Comparison of ENCODE assay signal across 7 mouse cellular contexts in genomic region chr1:127773198-127773802, GRCm38 (mm10). TPM values are rescaled to one million over a fixed set of nuclear protein-coding genes. Genes with fewer than 3 reads are reported as not detected.
DNase-seq lines count a peak whose midpoint lies in the region; ATAC-seq and TF ChIP-seq lines count a peak whose summit lies in the region.

No protein-coding gene starts in this region.

- H3K9me3 ChIP-seq in lung, postnatal 0 days (ENCODE audit: low read length): no peaks in the 10 kb centered on the region
- H3K9me3 ChIP-seq in embryonic facial prominence, embryonic 15.5 days (replicated peaks): no peaks in the 10 kb centered on the region
- H3K9me3 ChIP-seq in hindbrain, postnatal 0 days (ENCODE audit: low read length): no peaks in the 10 kb centered on the region
- H3K9me3 ChIP-seq in midbrain, embryonic 13.5 days: no peaks in the 10 kb centered on the region

- DNase-seq in lung, postnatal 0 days (ENCODE audit: low spot score): no peak
- DNase-seq in lung, postnatal 4 days: no peak
- DNase-seq in hindbrain, postnatal 0 days (ENCODE audit: low spot score): no peak
- no peak for DNase-seq in left cerebral cortex, postnatal 25 days (ENCODE audit: low spot score in 2 of 2)
- DNase-seq in layer of hippocampus, postnatal 10 days (ENCODE audit: low spot score in 2 of 2): no peak

- no peaks in the 10 kb centered on the region for H3K36me3 ChIP-seq in lung, postnatal 0 days (ENCODE audit: insufficient read depth, low read length)
- H3K36me3 ChIP-seq in embryonic facial prominence, embryonic 15.5 days: no peaks in the 10 kb centered on the region
- no peaks in the 10 kb centered on the region for H3K36me3 ChIP-seq in hindbrain, postnatal 0 days (ENCODE audit: insufficient read depth, low read length)
- 0 out of 2 replicates have a peak, but pooled peaks cover 3% of the 10 kb centered on the region for H3K36me3 ChIP-seq in midbrain, embryonic 13.5 days

- no peaks in the 10 kb centered on the region for H3K27me3 ChIP-seq in lung, postnatal 0 days (replicated peaks; ENCODE audit: insufficient read depth, low read length)
- H3K27me3 ChIP-seq in embryonic facial prominence, embryonic 15.5 days: no peaks in the 10 kb centered on the region
- no peaks in the 10 kb centered on the region for H3K27me3 ChIP-seq in hindbrain, postnatal 0 days (ENCODE audit: insufficient read depth, low read length)
- no peaks in the 10 kb centered on the region for H3K27me3 ChIP-seq in midbrain, embryonic 13.5 days

- no peak; the same call in 1 of the 2 replicates for TF ChIP-seq EP300 in lung, postnatal 0 days (IDR thresholded peaks at IDR 0.05)

- intact Hi-C loops in left cerebral cortex, postnatal 25 days (cut with DNase I): no loop called here

- ATAC-seq in lung, postnatal 0 days: peak; percentile 5
- no peak for ATAC-seq in embryonic facial prominence, embryonic 15.5 days (ENCODE audit: insufficient number of reproducible peaks, low FRiP score, low TSS enrichment, low read depth)
- peak; percentile 36 for ATAC-seq in hindbrain, postnatal 0 days
- peak; percentile 5 for ATAC-seq in midbrain, embryonic 13.5 days

- peak overlapping the region; percentile 52 for H3K4me2 ChIP-seq in lung, postnatal 0 days (replicated peaks; ENCODE audit: low read depth, low read length)
- H3K4me2 ChIP-seq in embryonic facial prominence, embryonic 15.5 days (replicated peaks): peak overlapping the region; percentile 71
- H3K4me2 ChIP-seq in hindbrain, postnatal 0 days (ENCODE audit: low read depth, low read length): peak overlapping the region; percentile 70
- peak overlapping the region; percentile 83 for H3K4me2 ChIP-seq in midbrain, embryonic 13.5 days (replicated peaks)

- H3K4me1 ChIP-seq in lung, postnatal 0 days (ENCODE audit: insufficient read depth, low read depth, low read length): peaks cover 4% of the 10 kb centered on the region; the same call in 1 of the 2 replicates
- peaks cover 16% of the 10 kb centered on the region for H3K4me1 ChIP-seq in embryonic facial prominence, embryonic 15.5 days
- H3K4me1 ChIP-seq in hindbrain, postnatal 0 days (ENCODE audit: insufficient read depth, low read length): peaks cover 9% of the 10 kb centered on the region
- H3K4me1 ChIP-seq in midbrain, embryonic 13.5 days (replicated peaks): peaks cover 34% of the 10 kb centered on the region

- peak overlapping the region; percentile 98 for H3K27ac ChIP-seq in lung, postnatal 0 days (ENCODE audit: low read length)
- H3K27ac ChIP-seq in embryonic facial prominence, embryonic 15.5 days (replicated peaks): peak overlapping the region; percentile 96
- peak overlapping the region; percentile 86 for H3K27ac ChIP-seq in hindbrain, postnatal 0 days
- H3K27ac ChIP-seq in midbrain, embryonic 13.5 days: peak overlapping the region; percentile 94

- peak overlapping the region; percentile 37; the same call in 1 of the 2 replicates for H3K9ac ChIP-seq in lung, postnatal 0 days (replicated peaks; ENCODE audit: low read depth)
- H3K9ac ChIP-seq in embryonic facial prominence, embryonic 15.5 days: peak overlapping the region; percentile 51
- H3K9ac ChIP-seq in hindbrain, postnatal 0 days (replicated peaks; ENCODE audit: low read length): peak overlapping the region; percentile 63
- H3K9ac ChIP-seq in midbrain, embryonic 13.5 days (replicated peaks): peak overlapping the region; percentile 75

- H3K4me3 ChIP-seq in lung, postnatal 0 days (ENCODE audit: low read depth, low read length): peak overlapping the region; percentile 82
- H3K4me3 ChIP-seq in embryonic facial prominence, embryonic 15.5 days (replicated peaks): peak overlapping the region; percentile 91
- peak overlapping the region; percentile 89 for H3K4me3 ChIP-seq in hindbrain, postnatal 0 days (ENCODE audit: low read length)
- peak overlapping the region; percentile 84 for H3K4me3 ChIP-seq in midbrain, embryonic 13.5 days (replicated peaks)

- 4% methylated on average over 14 of the region's 14 CpGs for WGBS in lung, postnatal 0 days
- WGBS in embryonic facial prominence, embryonic 15.5 days: 1% methylated on average over 14 of the region's 14 CpGs
- WGBS in hindbrain, postnatal 0 days: 1% methylated on average over 14 of the region's 14 CpGs
- WGBS in midbrain, embryonic 13.5 days: 1% methylated on average over 14 of the region's 14 CpGs

- TF ChIP-seq CTCF in lung, postnatal 0 days (IDR thresholded peaks at IDR 0.05): no peak
- TF ChIP-seq CTCF in hindbrain, postnatal 0 days (IDR thresholded peaks at IDR 0.05; ENCODE audit: low read depth): no peak

RNA-seq across cellular contexts. Expression of gene Ccnt2, which starts 0.7 kb away (rescaled TPM):
- 43.7 and 54.7 TPM in 2 replicates for polyA plus RNA-seq in lung, postnatal 0 days (2015; fragmentation: Nextera tagmentation; extraction: Ambion mirVana)
- 84.1 and 84.4 TPM in 2 replicates for polyA plus RNA-seq in embryonic facial prominence, embryonic 15.5 days (2015; fragmentation: Nextera tagmentation; extraction: Ambion mirVana)
- 38.4 and 39.0 TPM in 2 replicates for total RNA-seq in hindbrain, postnatal 0 days (2014; rRNA removed)
- 28.8 and 29.8 TPM in 2 replicates for polyA plus RNA-seq in hindbrain, postnatal 0 days (2015; fragmentation: Nextera tagmentation; extraction: Ambion mirVana)
- polyA plus RNA-seq in midbrain, embryonic 13.5 days (2015; fragmentation: Nextera tagmentation; extraction: Ambion mirVana): 132 and 134 TPM in 2 replicates
- 10 to 100 TPM; 61.3 to 68.8 TPM for total RNA-seq in left cerebral cortex, postnatal 25 days (2021)
- 10 to 100 TPM; 50.5 to 54.4 TPM for total RNA-seq in layer of hippocampus, postnatal 10 days (2021)

RNA-seq across cellular contexts. Expression of gene Acmsd, which starts 44.1 kb away (rescaled TPM):
- polyA plus RNA-seq in lung, postnatal 0 days (2015; fragmentation: Nextera tagmentation; extraction: Ambion mirVana): 0.21 and 0.44 TPM in 2 replicates
- 0.12 and 0.13 TPM in 2 replicates for polyA plus RNA-seq in embryonic facial prominence, embryonic 15.5 days (2015; fragmentation: Nextera tagmentation; extraction: Ambion mirVana)
- total RNA-seq in hindbrain, postnatal 0 days (2014; rRNA removed): not detected in 2 replicates
- not detected in 2 replicates for polyA plus RNA-seq in hindbrain, postnatal 0 days (2015; fragmentation: Nextera tagmentation; extraction: Ambion mirVana)
- polyA plus RNA-seq in midbrain, embryonic 13.5 days (2015; fragmentation: Nextera tagmentation; extraction: Ambion mirVana): 0.09 and 0.22 TPM in 2 replicates
- total RNA-seq in left cerebral cortex, postnatal 25 days (2021): not detected
- total RNA-seq in layer of hippocampus, postnatal 10 days (2021): not detected
